Mouse (Mus musculus) heart, embryonic 16.5 days (tissue): Measurements from ENCODE around the gene Pik3c2b. TPM values are rescaled to one million over a fixed set of nuclear protein-coding genes. Genes with fewer than 3 reads are reported as not detected.

Source experiments
- ATAC-seq: fragments of 200-750 bp; cut with Nextera tagmentation; replicated peaks from 2 replicates; pipeline ENCODE4 v1.8.0; 2017; ENCODE audit warnings: moderate number of reproducible peaks; ENCODE audit not compliant: insufficient read depth, low FRiP score; ENCODE audit errors: extremely low read depth
- H3K27ac ChIP-seq: fragments of 300-500 bp; sonication (generic); 2 replicates; pipeline ENCODE4 v1.5.1; 2014; ENCODE audit warnings: mild to moderate bottlenecking, low read length, control low read depth, moderate library complexity
- H3K27me3 ChIP-seq: fragments of 300-500 bp; sonication (generic); 2 replicates; pipeline ENCODE4 v1.6.1; 2014; ENCODE audit warnings: low read length, mixed read lengths; ENCODE audit not compliant: control insufficient read depth, insufficient read depth
- H3K36me3 ChIP-seq: fragments of 300-500 bp; sonication (generic); 2 replicates; pipeline ENCODE4 v1.6.1; 2014; ENCODE audit not compliant: control insufficient read depth, insufficient read depth
- H3K4me1 ChIP-seq: fragments of 300-500 bp; sonication (generic); 2 replicates; pipeline ENCODE4 v1.6.1; 2014; ENCODE audit warnings: low read length, mixed read lengths; ENCODE audit not compliant: control insufficient read depth, insufficient read depth
- H3K4me2 ChIP-seq: fragments of 300-500 bp; sonication (generic); 2 replicates; pipeline ENCODE4 v1.6.1; 2014; ENCODE audit warnings: low read depth, mild to moderate bottlenecking, control low read depth, low read length
- H3K4me3 ChIP-seq: fragments of 300-500 bp; sonication (generic); 2 replicates; pipeline ENCODE4 v1.5.1; 2014; ENCODE audit warnings: mild to moderate bottlenecking, control low read depth, low read length
- H3K9ac ChIP-seq: fragments of 300-500 bp; sonication (generic); 2 replicates; pipeline ENCODE4 v1.6.1; 2014; ENCODE audit warnings: low read length, control low read depth
- H3K9me3 ChIP-seq: fragments of 300-500 bp; sonication (generic); replicated peaks from 2 replicates; pipeline ENCODE4 v1.6.1; 2016; ENCODE audit warnings: low read length; ENCODE audit not compliant: control insufficient read depth
- WGBS: fragments of 180-500 bp; shearing (Covaris S2); extraction: QIAGEN DNeasy Blood & Tissue Kit; methylation state at CpG from one replicate; pipeline ENCODE4 v1.1.7; 2014; 5-methylcytosine and 5-hydroxymethylcytosine counted together
- polyA plus RNA-seq: library from polyadenylated mRNA; unstranded; fragments of >200 nt; fragmentation: Nextera tagmentation; extraction: Ambion mirVana; gene quantifications from 2 replicates; pipeline ENCODE4 v1.2.1, GENCODE M21; 2015

Pik3c2b gene
- polyA plus RNA-seq, 1 experiment from 2014 or later, result 9.5 TPM

GRCm38 (mm10) chr1:133118844-133119243 lies 73.4 kb downstream of the Pik3c2b start:
- 45% methylated on average over 3 of the region's 3 CpGs for WGBS
- ATAC-seq, result no peak
- no peak overlapping the region for H3K4me3 ChIP-seq
- no peaks in the 10 kb centered on the region for H3K36me3 ChIP-seq
- no peak overlapping the region for H3K9ac ChIP-seq
- no peak overlapping the region for H3K27ac ChIP-seq
- H3K27me3 ChIP-seq, result no peaks in the 10 kb centered on the region
- no peak overlapping the region for H3K4me2 ChIP-seq
- H3K9me3 ChIP-seq, result peaks cover 9% of the 10 kb centered on the region; the same call in 1 of the 2 replicates
- 0 out of 2 replicates have a peak, but pooled peaks cover 3% of the 10 kb centered on the region for H3K4me1 ChIP-seq

GRCm38 (mm10) chr1:133119931-133120712 lies 74.7 kb downstream of the Pik3c2b start:
- H3K4me3 ChIP-seq, result no peak overlapping the region
- H3K27me3 ChIP-seq, result no peaks in the 10 kb centered on the region
- H3K4me2 ChIP-seq, result no peak overlapping the region
- no peak for ATAC-seq
- H3K27ac ChIP-seq, result no peak overlapping the region
- H3K36me3 ChIP-seq, result no peaks in the 10 kb centered on the region
- WGBS, result 50% methylated on average over 7 of the region's 7 CpGs
- peaks cover 5% of the 10 kb centered on the region; the same call in 1 of the 2 replicates for H3K9me3 ChIP-seq
- H3K4me1 ChIP-seq, result 0 out of 2 replicates have a peak, but pooled peaks cover 3% of the 10 kb centered on the region
- no peak overlapping the region for H3K9ac ChIP-seq

GRCm38 (mm10) chr1:133121246-133121645 lies 75.8 kb downstream of the Pik3c2b start:
- no peak overlapping the region for H3K9ac ChIP-seq
- 48% methylated on average over 6 of the region's 6 CpGs for WGBS
- 0 out of 2 replicates have a peak, but pooled peaks cover 5% of the 10 kb centered on the region for H3K9me3 ChIP-seq
- no peaks in the 10 kb centered on the region for H3K36me3 ChIP-seq
- no peak overlapping the region for H3K4me2 ChIP-seq
- no peaks in the 10 kb centered on the region for H3K27me3 ChIP-seq
- no peak overlapping the region for H3K27ac ChIP-seq
- no peak for ATAC-seq
- no peak overlapping the region for H3K4me3 ChIP-seq
- 0 out of 2 replicates have a peak, but pooled peaks cover 3% of the 10 kb centered on the region for H3K4me1 ChIP-seq

GRCm38 (mm10) chr1:133124137-133124536 lies 78.7 kb downstream of the Pik3c2b start:
- no peaks in the 10 kb centered on the region for H3K4me1 ChIP-seq
- H3K27ac ChIP-seq, result no peak overlapping the region
- no peak for ATAC-seq
- 76% methylated on average over 6 of the region's 6 CpGs for WGBS
- H3K9me3 ChIP-seq, result no peaks in the 10 kb centered on the region
- no peaks in the 10 kb centered on the region for H3K27me3 ChIP-seq
- H3K9ac ChIP-seq, result no peak overlapping the region
- H3K4me3 ChIP-seq, result no peak overlapping the region
- no peaks in the 10 kb centered on the region for H3K36me3 ChIP-seq
- no peak overlapping the region for H3K4me2 ChIP-seq

GRCm38 (mm10) chr1:133125640-133126364 lies 80.3 kb downstream of the Pik3c2b start:
- Histone ChIP-seq H3K4me2 (no peak overlapping the region), H3K36me3 (no peaks in the 10 kb centered on the region), H3K27ac (no peak overlapping the region), H3K9me3 (no peaks in the 10 kb centered on the region), H3K9ac (no peak overlapping the region), H3K27me3 (no peaks in the 10 kb centered on the region), H3K4me1 (peaks cover 4% of the 10 kb centered on the region), H3K4me3 (no peak overlapping the region)
- 91% methylated on average over 9 of the region's 9 CpGs for WGBS
- no peak for ATAC-seq

- H3K4me1 ChIP-seq, result peaks cover 4% of the 10 kb centered on the region
- 74% methylated on average over 4 of the region's 4 CpGs for WGBS
- no peak overlapping the region for H3K27ac ChIP-seq
- no peak overlapping the region for H3K4me2 ChIP-seq
- no peaks in the 10 kb centered on the region for H3K27me3 ChIP-seq
- no peaks in the 10 kb centered on the region for H3K36me3 ChIP-seq
- no peaks in the 10 kb centered on the region for H3K9me3 ChIP-seq
- ATAC-seq, result no peak
- no peak overlapping the region for H3K9ac ChIP-seq
- H3K4me3 ChIP-seq, result no peak overlapping the region
These were observed 80.9 kb downstream of the Pik3c2b start for GRCm38 (mm10) chr1:133126365-133126740.

- Histone ChIP-seq H3K36me3 (no peaks in the 10 kb centered on the region), H3K27ac (no peak overlapping the region), H3K9me3 (no peaks in the 10 kb centered on the region), H3K4me3 (no peak overlapping the region), H3K9ac (no peak overlapping the region), H3K4me2 (no peak overlapping the region), H3K4me1 (peaks cover 4% of the 10 kb centered on the region), H3K27me3 (no peaks in the 10 kb centered on the region)
- no peak for ATAC-seq
- WGBS, result 55% methylated on average over 9 of the region's 9 CpGs
These were observed 81.9 kb downstream of the Pik3c2b start for GRCm38 (mm10) chr1:133127328-133127727.

- H3K4me2 ChIP-seq, result peak overlapping the region; percentile 38
- H3K4me1 ChIP-seq, result peaks cover 7% of the 10 kb centered on the region
- H3K9ac ChIP-seq, result peak overlapping the region; percentile 41; the same call in 1 of the 2 replicates
- H3K4me3 ChIP-seq, result peak overlapping the region; percentile 15; the same call in 1 of the 2 replicates
- ATAC-seq, result no peak
- H3K36me3 ChIP-seq, result no peaks in the 10 kb centered on the region
- no peaks in the 10 kb centered on the region for H3K27me3 ChIP-seq
- H3K9me3 ChIP-seq, result no peaks in the 10 kb centered on the region
- 42% methylated on average over 16 of the region's 16 CpGs for WGBS
- no peak overlapping the region for H3K27ac ChIP-seq
These were observed 84.2 kb downstream of the Pik3c2b start for GRCm38 (mm10) chr1:133129471-133130221.
